Mouse (Mus musculus) natural killer cell, adult 2 months (primary cell): ENCODE results near the gene Tmsb15b2.
"Not testable (repeated sequence)": the region's sequence is repeated elsewhere in the genome, so short reads cannot be mapped to it uniquely, and the experiment has no call there.

Experiments used
- DNase-seq, 2 experiments: peaks; one replicate each; pipeline ENCODE4 v3.0.0; 2022; ENCODE audit warnings: low spot score in 2 of 2

Tmsb15b2 gene

DNA sequence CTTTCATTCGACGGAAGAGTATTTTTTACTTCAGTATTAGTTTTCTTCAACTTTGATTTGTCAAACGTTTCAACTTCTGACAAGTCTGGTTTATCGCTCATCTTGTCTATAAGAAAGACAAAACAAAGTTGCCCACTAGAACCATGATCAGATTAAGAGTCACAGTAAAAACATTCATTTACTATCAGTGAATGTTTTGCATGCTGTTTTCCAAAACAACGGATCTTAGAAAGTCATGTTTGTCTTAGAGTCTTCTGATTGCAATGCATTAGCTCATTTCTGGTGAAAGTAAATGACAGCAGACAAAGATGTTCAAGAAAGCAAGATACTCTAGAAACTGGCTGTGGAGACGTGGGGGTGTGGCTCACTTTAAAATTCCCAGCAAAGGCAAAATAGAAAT lies at the start of gene Tmsb15b2:
Tmsb15b2 (minus strand) TSS at position 101 of the 400 bp plus-strand sequence.
- not testable (repeated sequence) for DNase-seq

DNA sequence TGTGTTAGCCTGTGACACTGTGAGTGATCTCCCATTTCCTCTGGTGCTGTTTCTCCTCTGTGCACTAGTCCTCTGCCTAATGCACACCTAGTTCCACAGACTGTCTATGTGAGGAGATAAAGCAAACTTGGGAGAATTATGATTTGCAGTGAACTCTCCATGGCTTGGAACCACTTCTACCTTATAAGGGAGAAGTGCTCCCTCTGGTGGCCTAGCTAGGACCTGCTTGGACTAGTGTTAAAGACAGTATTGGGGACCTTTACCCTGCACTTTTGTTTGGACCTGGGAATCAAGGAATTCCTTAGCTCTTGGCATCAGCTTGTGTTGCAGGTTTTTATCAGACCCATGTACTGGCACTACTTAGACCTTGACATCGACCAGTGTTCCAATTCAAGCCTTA lies 44.0 kb upstream of the Tmsb15b2 start:
- DNase-seq: peak; percentile 31 to 57

DNA sequence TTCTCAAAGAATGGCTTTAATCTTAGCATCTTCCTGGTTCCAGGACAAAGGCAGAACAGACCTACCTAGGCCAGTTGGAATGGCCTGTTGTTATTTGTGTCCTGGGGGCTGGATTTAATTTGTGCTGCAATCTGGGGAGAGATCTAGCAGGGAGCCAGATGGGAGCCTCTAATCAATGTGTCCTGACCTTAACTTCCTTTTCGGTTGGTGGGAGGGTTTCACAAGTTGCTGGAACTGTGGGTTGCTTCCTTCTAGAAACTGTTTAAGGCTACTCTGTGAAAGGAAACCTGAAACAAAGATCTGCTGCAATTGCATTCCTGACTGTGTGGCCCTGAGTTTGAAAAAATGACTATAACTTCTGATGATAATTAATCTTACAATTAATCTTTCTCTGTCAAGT lies 42.4 kb upstream of the Tmsb15b2 start:
- DNase-seq: no peak

DNA sequence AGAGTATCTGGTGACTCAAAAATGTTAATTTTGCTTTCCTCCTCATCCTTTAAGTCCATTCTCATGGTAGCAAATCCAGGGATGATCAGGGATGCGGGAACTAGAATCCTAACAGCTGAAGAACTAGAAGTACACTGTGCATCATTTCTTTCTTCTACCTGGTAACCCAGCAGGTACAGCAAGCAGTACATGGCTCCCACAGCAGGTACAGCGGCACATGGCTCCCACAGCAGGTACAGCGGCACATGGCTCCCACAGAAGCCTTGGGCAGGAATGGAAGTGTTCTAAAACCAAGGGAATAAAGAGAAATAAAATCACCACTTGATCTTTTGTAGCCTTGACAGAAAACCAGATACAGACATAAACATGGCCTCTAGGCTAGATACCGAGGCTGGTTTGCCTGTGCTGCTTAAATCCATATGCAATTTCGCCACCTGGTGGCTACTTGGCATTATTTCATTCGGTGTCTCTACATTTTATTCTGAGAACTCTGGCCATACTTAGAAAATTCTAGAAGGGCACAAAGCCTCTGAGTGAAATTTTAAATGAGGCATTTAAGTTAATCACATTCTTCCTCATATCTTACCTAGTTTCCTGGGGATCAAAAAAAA lies 39.9 kb upstream of the Tmsb15b2 start:
- peak; percentile 39 to 57 for DNase-seq

DNA sequence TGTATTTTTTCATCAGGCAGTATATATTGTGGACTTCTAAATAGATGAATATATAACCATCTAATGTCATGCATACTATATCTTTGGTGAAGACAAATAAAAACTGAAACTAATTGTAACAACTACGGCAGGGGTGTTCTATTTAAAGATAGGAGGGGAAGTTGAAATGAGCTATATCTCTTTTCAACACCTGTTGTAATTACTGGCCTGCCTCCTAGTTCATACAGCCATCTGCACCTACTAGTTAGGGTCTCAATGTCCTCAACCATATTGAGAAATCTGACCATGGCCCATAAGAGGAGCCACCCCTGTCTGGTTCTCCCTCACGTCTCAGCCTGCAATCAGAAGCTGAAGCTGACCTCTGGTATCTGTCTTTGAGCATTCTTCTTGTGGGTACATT lies 21.0 kb upstream of the Tmsb15b2 start:
- DNase-seq: no peak

DNA sequence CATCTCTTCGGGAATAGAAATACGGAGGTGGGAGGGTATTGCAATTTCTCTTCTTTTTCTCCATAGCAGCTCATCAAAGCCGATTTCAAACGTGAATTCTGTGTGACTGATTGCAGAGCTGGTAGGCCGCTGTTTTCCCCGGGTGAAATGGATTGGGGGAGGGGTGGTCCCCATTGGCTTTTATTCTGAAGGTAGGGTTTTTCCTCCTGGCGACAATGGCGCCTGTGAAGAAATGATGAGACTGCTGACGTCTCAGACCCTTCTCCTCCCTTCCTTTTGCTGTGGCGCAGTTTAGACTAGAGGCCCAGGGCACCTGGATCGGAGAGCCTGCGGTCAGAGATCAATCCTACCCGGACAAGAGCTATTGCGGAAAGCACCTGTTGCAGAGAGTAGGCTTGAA lies 18.3 kb upstream of the Tmsb15b2 start:
- no peak for DNase-seq

DNA sequence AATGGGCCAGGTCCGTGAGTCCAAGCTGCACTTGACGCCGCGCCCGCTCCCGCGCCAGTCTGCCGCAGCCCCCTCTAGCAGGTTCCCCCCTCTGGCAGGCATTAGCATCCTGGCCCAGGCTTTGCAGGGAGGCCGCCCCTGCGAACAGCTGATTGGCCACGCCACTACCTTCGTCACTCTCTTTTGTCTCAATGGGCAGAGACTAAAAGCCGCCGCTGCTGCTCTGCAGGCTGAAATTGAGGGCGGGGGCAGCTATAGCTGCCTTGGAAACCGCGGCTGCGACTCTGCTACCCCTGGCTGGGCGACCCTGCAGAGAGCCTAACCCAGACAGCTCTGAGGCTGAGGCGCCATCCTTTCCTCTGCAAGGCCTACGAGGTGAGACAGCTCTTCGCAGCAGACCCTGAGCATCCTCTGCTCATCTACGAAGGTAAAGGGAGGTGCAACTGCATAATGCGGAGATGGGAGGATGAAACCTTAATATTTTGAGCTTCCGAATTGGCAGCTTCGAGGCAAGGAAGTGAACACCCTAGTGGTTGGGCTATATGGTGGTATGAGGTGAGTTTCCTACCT lies 17.8 kb upstream of the Tmsb15b2 start, which contains the start of gene Zcchc18:
Zcchc18 (plus strand) TSS at position 178 of the 570 bp plus-strand sequence.
- peak; percentile 56 to 63 for DNase-seq

DNA sequence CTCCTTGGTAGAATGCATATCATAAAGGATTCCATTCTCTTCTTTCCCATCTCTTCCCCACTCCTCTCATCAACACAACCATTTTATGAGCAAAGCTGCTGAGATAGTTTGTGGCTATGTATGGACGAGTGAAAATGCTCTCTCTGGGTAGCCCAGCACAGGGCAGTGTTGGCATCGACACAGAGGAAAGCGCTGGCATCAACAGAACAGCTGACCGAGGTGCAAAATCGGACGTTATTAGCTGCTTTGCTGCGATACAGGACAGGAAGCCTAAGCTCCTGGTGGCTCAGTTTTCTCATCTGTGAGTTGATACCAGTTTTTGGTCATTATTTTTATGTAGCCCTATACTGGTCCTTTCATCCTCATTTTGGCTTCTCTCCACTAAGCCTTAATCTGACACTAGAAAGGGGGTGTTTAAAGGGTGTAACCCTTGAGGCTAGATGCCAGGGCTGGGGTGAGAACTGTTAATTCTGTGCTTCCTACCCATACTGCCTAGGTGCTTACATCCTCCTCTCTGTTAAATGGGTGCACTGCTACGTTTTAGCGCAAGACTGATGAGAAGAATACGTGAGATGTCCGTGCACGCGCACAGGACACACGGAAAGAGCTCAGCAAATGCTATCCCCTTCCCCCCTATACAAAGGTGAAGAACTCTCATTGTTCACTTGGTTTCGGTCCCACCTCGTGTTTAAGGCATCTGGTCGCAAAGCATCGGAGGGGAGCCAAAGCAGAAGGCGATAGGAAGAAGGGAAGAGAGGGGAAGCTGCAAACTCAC lies 17.1 kb upstream of the Tmsb15b2 start:
- peak; percentile 3 to 5 for DNase-seq

DNA sequence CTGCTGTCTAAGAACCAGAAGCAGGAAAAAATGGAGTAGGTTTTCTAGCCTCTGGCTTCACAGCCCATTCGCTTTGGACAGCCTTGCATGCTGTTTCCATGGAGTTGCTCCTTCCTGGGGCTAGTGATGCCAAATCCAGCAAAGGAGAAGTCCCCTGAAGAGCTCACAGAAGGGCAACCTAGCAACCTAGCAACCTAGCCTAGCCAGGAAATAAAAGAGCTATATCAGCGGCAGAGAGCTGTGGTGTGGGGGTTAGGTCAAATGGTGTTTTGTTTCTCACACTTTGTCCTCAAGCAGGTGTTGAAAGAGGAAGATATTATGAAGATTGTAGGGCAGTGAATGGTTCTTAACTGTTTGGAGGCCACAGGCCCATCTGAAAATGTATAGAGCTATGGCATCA lies 16.0 kb upstream of the Tmsb15b2 start:
- peak; percentile 5 to 20 for DNase-seq

DNA sequence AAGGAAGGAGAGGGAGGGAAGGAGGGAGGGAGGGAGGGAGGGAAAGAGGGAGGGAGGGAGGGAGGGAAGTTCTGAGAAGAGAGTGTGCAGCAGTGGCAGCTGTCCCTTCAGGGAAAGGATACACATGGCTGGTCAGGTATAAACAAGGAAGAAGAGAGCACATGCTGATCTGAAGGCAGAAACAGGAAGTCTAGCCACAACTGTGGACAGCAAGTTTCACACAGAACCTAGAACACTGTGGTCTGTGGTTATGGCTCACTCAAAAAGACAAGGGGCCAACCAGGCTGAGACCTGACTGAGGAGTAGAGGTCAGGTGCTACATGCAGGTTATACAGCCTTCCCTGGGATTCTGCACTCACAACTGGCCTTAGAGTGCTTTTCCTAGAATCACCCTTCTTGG lies 10.7 kb upstream of the Tmsb15b2 start:
- peak; percentile 55 to 64 for DNase-seq

DNA sequence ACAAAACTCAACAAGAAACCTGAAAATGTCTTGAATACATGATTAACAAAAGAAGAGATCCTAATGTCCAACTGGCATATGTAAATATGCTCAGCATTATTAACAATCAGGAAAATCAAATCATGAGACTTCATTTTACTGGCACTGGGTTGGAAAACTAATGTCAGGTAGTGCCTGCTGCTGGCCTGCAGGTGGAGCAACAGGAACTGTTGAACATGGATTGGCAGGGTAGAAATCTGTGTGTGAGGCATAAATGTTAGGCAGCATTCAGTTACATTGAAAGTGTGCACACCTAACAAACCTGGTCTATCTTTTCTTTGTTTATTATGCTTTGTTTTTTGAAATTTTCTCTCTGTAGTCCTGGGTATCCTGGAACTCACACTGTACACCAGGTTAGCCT lies 3.3 kb upstream of the Tmsb15b2 start:
- peak in 1 of 2 experiments; percentile 18 for DNase-seq

DNA sequence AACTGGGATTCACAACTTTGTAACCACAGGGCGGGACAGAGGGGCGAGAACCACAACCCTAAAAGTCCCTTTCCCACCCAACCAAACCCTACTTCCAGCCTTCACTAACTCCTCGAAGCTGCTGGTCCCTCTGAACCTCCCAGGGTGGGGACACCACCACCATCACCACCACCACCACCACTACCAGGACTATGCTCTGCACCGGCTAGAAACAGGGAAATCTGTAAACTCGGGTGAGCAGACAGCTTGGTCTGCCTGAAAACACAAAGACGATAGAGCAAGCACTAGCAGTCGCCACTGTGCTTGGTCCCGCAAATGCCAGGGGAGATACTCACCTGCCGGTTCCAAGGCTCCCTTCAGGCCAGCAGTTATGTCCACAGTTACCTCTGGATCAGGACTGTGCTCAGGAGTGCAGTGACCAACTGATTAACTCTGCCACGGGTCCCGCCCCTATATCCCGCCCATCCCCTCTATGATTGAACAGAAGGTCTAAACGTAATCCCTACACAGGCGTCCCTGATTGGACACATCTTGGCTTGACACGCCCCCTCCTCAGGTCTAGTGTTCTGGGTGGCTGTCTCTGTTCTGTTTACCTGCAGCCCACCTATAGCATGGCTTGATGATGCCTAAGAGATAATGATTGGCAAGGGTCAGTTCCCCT lies 1.3 kb upstream of the Tmsb15b2 start, which contains the start of the genes Tmsb15l and Tmsb15b1:
Tmsb15l (minus strand) TSS at position 446 of the 661 bp plus-strand sequence.
Tmsb15b1 (minus strand) TSS at position 451 of the 661 bp plus-strand sequence.
- DNase-seq: peak; percentile 28 to 76

DNA sequence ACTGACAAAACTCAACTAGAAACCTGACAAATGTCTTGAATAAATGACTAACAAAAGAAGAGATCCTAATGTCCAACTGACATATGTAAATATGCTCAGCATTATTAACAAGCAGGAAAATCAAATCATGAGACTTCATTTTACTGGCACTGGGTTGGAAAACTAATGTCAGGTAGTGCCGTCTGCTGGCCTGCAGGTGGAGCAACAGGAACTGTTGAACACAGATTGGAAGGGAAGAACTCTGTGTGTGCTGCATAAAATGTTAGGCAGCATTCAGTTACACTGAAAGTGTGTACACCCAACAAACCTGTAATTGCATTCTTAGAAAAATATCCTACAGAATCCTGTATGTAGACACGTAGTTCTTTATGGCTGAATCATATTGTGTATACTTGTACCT lies 15.6 kb downstream of the Tmsb15b2 start:
- peak in 1 of 2 experiments; percentile 5 for DNase-seq

DNA sequence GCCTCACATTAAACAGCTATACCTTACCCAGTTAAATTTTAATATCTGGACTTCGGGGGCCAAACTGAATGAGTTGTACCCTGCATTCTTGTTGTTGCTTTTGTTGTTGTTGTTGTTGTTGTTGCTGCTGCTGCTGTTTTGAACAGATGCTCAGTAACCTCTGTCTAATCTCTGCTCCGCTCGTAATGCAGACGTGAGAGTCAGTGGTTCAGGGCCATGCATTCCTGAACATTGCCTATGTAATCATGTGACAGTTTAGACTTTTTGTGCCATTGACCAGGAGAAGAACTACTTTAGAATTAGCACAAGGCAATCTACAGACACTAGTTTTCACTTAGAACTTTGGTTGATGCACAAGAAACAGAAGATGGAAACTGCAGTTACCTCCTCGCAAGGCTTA lies 17.0 kb downstream of the Tmsb15b2 start:
- DNase-seq: not testable (repeated sequence)

DNA sequence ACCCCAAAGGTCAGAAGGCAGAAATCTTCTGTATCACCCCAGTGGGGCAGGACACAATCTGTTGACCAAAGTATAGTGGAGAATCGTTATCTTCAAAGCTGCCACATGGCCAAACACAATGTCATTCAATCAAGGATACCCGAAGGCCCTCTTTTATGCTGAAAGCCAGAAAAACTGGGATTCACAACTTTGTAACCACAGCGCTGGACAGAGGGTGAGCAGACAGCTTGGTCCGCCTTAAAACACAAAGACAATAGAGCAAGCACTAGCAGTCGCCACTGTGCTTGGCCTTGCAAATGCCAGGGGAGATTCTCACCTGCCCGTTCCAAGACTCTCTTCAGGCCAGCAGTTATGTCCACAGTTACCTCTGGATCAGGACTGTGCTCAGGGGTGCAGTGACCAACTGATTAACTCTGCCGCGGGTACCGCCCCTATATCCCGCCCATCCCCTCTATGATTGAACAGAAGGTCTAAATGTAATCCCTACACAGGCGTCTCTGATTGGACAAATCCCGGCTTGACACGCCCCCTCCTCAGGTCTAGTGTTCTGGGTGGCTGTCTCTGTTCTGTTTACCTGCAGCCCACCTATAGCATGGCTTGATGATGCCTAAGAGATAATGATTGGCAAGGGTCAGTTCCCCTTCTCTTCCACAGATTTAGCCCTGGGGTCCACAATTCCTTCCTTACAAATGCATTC lies 17.6 kb downstream of the Tmsb15b2 start:
- DNase-seq: peak in 1 of 2 experiments; percentile 54

DNA sequence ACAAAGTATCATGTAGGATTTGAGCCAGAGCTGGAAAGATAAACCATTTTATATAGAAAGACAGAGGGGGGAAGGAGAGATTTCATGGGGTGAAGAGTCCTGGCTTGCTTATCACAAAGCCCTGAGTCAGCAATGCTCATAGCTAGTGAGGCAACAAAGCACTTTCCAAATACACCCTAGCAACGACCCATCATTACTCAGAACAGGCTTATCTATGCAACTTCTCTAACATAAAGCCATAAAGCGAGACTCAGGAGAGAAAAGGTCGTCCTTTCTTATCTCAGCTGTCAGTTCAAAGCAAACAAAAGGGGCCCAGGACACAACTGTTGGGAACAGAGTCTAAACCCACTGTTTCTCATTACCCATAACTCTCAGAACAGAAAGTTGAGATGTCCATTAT lies 37.3 kb downstream of the Tmsb15b2 start:
- no peak for DNase-seq

DNA sequence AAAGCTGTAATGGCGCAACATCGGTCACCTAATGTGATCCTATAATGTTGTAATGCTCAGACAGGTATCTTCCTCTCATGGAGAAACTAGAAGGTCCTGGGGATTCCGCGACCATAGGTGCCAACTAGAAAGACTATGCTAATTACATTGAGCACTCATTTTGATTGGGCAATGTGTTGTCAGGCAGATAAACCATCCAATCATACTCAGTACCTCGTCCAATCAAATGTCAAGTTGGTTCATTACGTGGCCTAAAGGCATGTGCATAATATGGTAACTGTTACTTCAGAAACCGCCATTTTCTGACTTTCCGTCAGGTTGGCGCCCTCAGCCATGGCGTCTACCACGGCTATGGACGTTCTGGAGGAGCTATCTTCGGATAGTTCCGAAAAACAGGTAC lies 48.3 kb downstream of the Tmsb15b2 start, which contains the start of gene H2bfm:
H2bfm (plus strand) TSS at position 295 of the 400 bp plus-strand sequence.
- no peak for DNase-seq

DNA sequence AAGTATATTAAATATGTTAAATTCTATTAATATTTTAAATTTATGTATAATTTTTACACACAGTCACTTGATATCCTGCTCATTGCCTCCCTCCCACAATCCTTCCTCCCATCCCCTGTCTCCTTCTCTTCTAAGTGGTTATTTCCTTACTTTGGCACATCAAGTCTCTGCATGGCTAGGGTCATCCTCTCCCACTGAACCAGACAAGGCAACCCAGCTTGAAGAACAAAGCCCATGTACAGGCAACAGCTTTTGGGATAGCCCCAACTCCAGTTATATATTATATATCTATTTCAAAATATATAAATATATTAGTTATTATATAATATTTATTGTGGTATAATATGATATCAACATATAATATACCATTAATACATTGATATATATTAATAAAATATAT lies 49.4 kb downstream of the Tmsb15b2 start:
- DNase-seq: no peak
